In the genomic region with DNA sequence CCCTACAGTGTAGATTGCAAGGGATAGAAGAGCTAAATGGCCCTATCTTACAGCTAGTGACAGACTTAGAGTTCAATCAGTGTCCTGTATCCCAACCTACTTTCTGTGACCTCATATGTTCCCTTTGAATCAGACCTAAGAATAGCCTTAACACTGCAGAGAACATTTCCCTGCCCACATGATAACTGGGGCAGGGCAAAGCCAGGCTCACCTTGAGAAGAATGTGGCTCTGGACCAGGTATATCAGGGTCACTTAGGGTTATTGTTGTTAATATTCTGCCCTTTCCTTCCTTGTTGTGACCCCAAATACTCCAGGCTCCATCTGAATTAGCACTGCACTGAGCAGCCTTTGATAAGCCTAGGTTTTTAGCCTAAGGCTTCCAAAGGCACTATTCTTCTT, we compare ENCODE assay signal across 25 mouse cellular contexts.
A peak's percentile ranks its signal among the peaks of the same experiment; 100 is the strongest.
DNase-seq lines count a peak whose midpoint lies in the region; ATAC-seq and TF ChIP-seq lines count a peak whose summit lies in the region.
"Had no signal": no experiment of that assay in that cellular context is flagged by ENCODE, and none has a peak within 500 bp of the region (broad histone marks: within the 10 kb centered on the region; RNA-seq: fewer than 3 reads in every experiment).

No protein-coding gene starts in this region.

- TF ChIP-seq CTCF in heart, postnatal 0 days (IDR thresholded peaks at IDR 0.05; ENCODE audit: low read depth) = no peak
- TF ChIP-seq CTCF in stomach, postnatal 0 days (IDR thresholded peaks at IDR 0.05; ENCODE audit: low read depth) = no peak

- H3K4me3 ChIP-seq in heart, embryonic 12.5 days = no peak overlapping the region
- no peak overlapping the region for H3K4me3 ChIP-seq in heart, postnatal 0 days (ENCODE audit: low read depth, low read length)
- H3K4me3 ChIP-seq in stomach, postnatal 0 days (ENCODE audit: low read depth, low read length) = no peak overlapping the region
- H3K4me3 ChIP-seq in intestine, embryonic 15.5 days (replicated peaks) = no peak overlapping the region
- H3K4me3 ChIP-seq: erythroblast, embryonic 14.5 days; liver, embryonic 15.5 days had no signal

- H3K27me3 ChIP-seq in heart, embryonic 12.5 days (replicated peaks) = no peaks in the 10 kb centered on the region
- H3K27me3 ChIP-seq in heart, postnatal 0 days (ENCODE audit: control insufficient read depth, insufficient read depth, low read length) = no peaks in the 10 kb centered on the region
- no peaks in the 10 kb centered on the region for H3K27me3 ChIP-seq in stomach, postnatal 0 days (ENCODE audit: control insufficient read depth, insufficient read depth, low read length)
- H3K27me3 ChIP-seq in intestine, embryonic 15.5 days (replicated peaks) = no peaks in the 10 kb centered on the region
- H3K27me3 ChIP-seq: liver, embryonic 15.5 days had no signal

- TF ChIP-seq EP300 in heart, postnatal 0 days (IDR thresholded peaks at IDR 0.05; ENCODE audit: low read depth) = peak; percentile 77
- no peak for TF ChIP-seq EP300 in stomach, postnatal 0 days (optimal IDR thresholded peaks at IDR 0.05)

- no peak for ATAC-seq in heart, embryonic 12.5 days (ENCODE audit: insufficient number of reproducible peaks, low FRiP score)
- ATAC-seq in heart, postnatal 0 days (ENCODE audit: insufficient read depth, low read depth) = peak; percentile 90
- ATAC-seq in stomach, postnatal 0 days (ENCODE audit: low FRiP score, low TSS enrichment) = peak; percentile 53; the same call in 1 of the 2 replicates
- no peak for ATAC-seq in intestine, embryonic 15.5 days
- ATAC-seq: forebrain, embryonic 16.5 days; hindbrain, postnatal 0 days; intestine, embryonic 16.5 days had no signal

- DNase-seq in heart, adult 18-20 months = peak; percentile 57 to 75
- peak; percentile 1 to 16 for DNase-seq in kidney, adult 8-10 months
- DNase-seq in kidney, adult 18-20 months = no peak
- peak; percentile 80 for DNase-seq in heart, postnatal 0 days (ENCODE audit: low spot score)
- no peak for DNase-seq in stomach, postnatal 0 days (ENCODE audit: low spot score)
- DNase-seq: adrenal gland, postnatal 25 days; cerebellum, adult 18-20 months; cerebellum, postnatal 14 days; gastrocnemius, postnatal 25 days; kidney, postnatal 25 days; liver; lung, embryonic 14.5 days; lung, postnatal 14 days; midbrain, embryonic 14.5 days; right cerebral cortex, postnatal 25 days; spleen, adult 18-20 months; thymus, adult 18-20 months; thymus, postnatal 36 days had no signal

- no peak overlapping the region for H3K9ac ChIP-seq in heart, embryonic 12.5 days
- no peak overlapping the region for H3K9ac ChIP-seq in heart, postnatal 0 days (replicated peaks; ENCODE audit: low read depth, low read length)
- no peak overlapping the region for H3K9ac ChIP-seq in stomach, postnatal 0 days (ENCODE audit: low read length)
- H3K9ac ChIP-seq in intestine, embryonic 15.5 days = no peak overlapping the region
- H3K9ac ChIP-seq: liver, embryonic 15.5 days; lung, embryonic 14.5 days had no signal

- no peaks in the 10 kb centered on the region for H3K36me3 ChIP-seq in heart, embryonic 12.5 days
- H3K36me3 ChIP-seq in heart, postnatal 0 days (replicated peaks; ENCODE audit: control insufficient read depth, insufficient read depth, low read length) = no peaks in the 10 kb centered on the region
- no peaks in the 10 kb centered on the region for H3K36me3 ChIP-seq in stomach, postnatal 0 days (ENCODE audit: control insufficient read depth, insufficient read depth, low read length)
- H3K36me3 ChIP-seq in intestine, embryonic 15.5 days = no peaks in the 10 kb centered on the region
- H3K36me3 ChIP-seq: liver, embryonic 15.5 days had no signal

- H3K4me2 ChIP-seq in heart, embryonic 12.5 days = no peak overlapping the region
- H3K4me2 ChIP-seq in heart, postnatal 0 days (ENCODE audit: low read depth, low read length) = no peak overlapping the region
- H3K4me2 ChIP-seq in stomach, postnatal 0 days (replicated peaks; ENCODE audit: low read depth) = no peak overlapping the region
- no peak overlapping the region for H3K4me2 ChIP-seq in intestine, embryonic 15.5 days (replicated peaks)
- H3K4me2 ChIP-seq: liver, embryonic 15.5 days; lung, embryonic 14.5 days had no signal

- H3K4me1 ChIP-seq in heart, embryonic 12.5 days (replicated peaks) = peaks cover 4% of the 10 kb centered on the region; the same call in 1 of the 2 replicates
- H3K4me1 ChIP-seq in heart, postnatal 0 days (ENCODE audit: control insufficient read depth, insufficient read depth) = no peaks in the 10 kb centered on the region
- no peaks in the 10 kb centered on the region for H3K4me1 ChIP-seq in stomach, postnatal 0 days (replicated peaks; ENCODE audit: control insufficient read depth, insufficient read depth)
- no peaks in the 10 kb centered on the region for H3K4me1 ChIP-seq in intestine, embryonic 15.5 days (replicated peaks)
- H3K4me1 ChIP-seq: liver, embryonic 15.5 days had no signal

- H3K27ac ChIP-seq in heart, embryonic 12.5 days (ENCODE audit: poor library complexity, severe bottlenecking) = no peak overlapping the region
- peak overlapping the region; percentile 43; the same call in 1 of the 2 replicates for H3K27ac ChIP-seq in heart, postnatal 0 days (ENCODE audit: low read depth)
- H3K27ac ChIP-seq in stomach, postnatal 0 days (replicated peaks) = no peak overlapping the region
- no peak overlapping the region for H3K27ac ChIP-seq in intestine, embryonic 15.5 days
- H3K27ac ChIP-seq: hindbrain, postnatal 0 days; liver, embryonic 15.5 days had no signal

- H3K9me3 ChIP-seq in heart, embryonic 12.5 days (replicated peaks) = 0 out of 2 replicates have a peak, but pooled peaks cover 4% of the 10 kb centered on the region
- H3K9me3 ChIP-seq in heart, postnatal 0 days (replicated peaks; ENCODE audit: control insufficient read depth, low read length) = no peaks in the 10 kb centered on the region
- no peaks in the 10 kb centered on the region for H3K9me3 ChIP-seq in stomach, postnatal 0 days (ENCODE audit: control insufficient read depth, low read length)
- H3K9me3 ChIP-seq in intestine, embryonic 15.5 days = no peaks in the 10 kb centered on the region
- H3K9me3 ChIP-seq: liver, embryonic 15.5 days had no signal

Comparison
In these comparisons a context has a peak if more than half of its experiments do, and no peak if none do; other contexts are left out.
1. DNase-seq: peak in heart, adult 18-20 months (2 of 2), kidney, adult 8-10 months (2 of 2) and heart, postnatal 0 days (single experiment); none in kidney, adult 18-20 months (single experiment) and stomach, postnatal 0 days (single experiment).
2. ATAC-seq: peak in heart, postnatal 0 days (single experiment) and stomach, postnatal 0 days (single experiment); none in heart, embryonic 12.5 days (single experiment) and intestine, embryonic 15.5 days (single experiment).